Mouse (Mus musculus) embryonic facial prominence, embryonic 15.5 days (tissue): ENCODE data around the gene Acadl. TPM values are rescaled to one million over a fixed set of nuclear protein-coding genes. Genes with fewer than 3 reads are reported as not detected.

ENCODE experiments used
- ATAC-seq: fragments of 200-750 bp; cut with Nextera tagmentation; 2 replicates; pipeline ENCODE4 v1.8.0; 2017; ENCODE audit warnings: low read depth, moderate TSS enrichment; ENCODE audit not compliant: insufficient number of reproducible peaks, low FRiP score, low TSS enrichment
- H3K27ac ChIP-seq: fragments of 300-500 bp; sonication (generic); replicated peaks from 2 replicates; pipeline ENCODE4 v1.5.1; 2015; ENCODE audit warnings: mild to moderate bottlenecking, inconsistent platforms
- H3K27me3 ChIP-seq: fragments of 300-500 bp; sonication (generic); 2 replicates; pipeline ENCODE4 v1.6.1; 2015; ENCODE audit warnings: inconsistent platforms
- H3K36me3 ChIP-seq: fragments of 300-500 bp; sonication (generic); 2 replicates; pipeline ENCODE4 v1.6.1; 2015; ENCODE audit warnings: mild to moderate bottlenecking, inconsistent platforms
- H3K4me1 ChIP-seq: fragments of 300-500 bp; sonication (generic); 2 replicates; pipeline ENCODE4 v1.6.1; 2015; ENCODE audit warnings: inconsistent platforms
- H3K4me2 ChIP-seq: fragments of 300-500 bp; sonication (generic); replicated peaks from 2 replicates; pipeline ENCODE4 v1.6.1; 2015; ENCODE audit warnings: mild to moderate bottlenecking, inconsistent platforms
- H3K4me3 ChIP-seq: fragments of 300-500 bp; sonication (generic); replicated peaks from 2 replicates; pipeline ENCODE4 v1.5.1; 2015; ENCODE audit warnings: mild to moderate bottlenecking, inconsistent platforms
- H3K9ac ChIP-seq: fragments of 300-500 bp; sonication (generic); 2 replicates; pipeline ENCODE4 v1.6.1; 2015; ENCODE audit warnings: inconsistent platforms
- H3K9me3 ChIP-seq: fragments of 300-500 bp; sonication (generic); replicated peaks from 2 replicates; pipeline ENCODE4 v1.6.1; 2016; ENCODE audit warnings: inconsistent platforms
- WGBS: fragments of 180-500 bp; shearing (Covaris S2); methylation state at CpG from one replicate; pipeline ENCODE4 v1.1.7; 2015; 5-methylcytosine and 5-hydroxymethylcytosine counted together
- polyA plus RNA-seq: library from polyadenylated mRNA; unstranded; fragments of >200 nt; fragmentation: Nextera tagmentation; extraction: Ambion mirVana; gene quantifications from 2 replicates; pipeline ENCODE4 v1.2.1, GENCODE M21; 2015

Acadl gene
- polyA plus RNA-seq, 1 experiment from 2014 or later = 87.8 TPM

GRCm38 (mm10) chr1:66839135-66839534, 23.9 kb downstream of the Acadl start:
- H3K4me2 ChIP-seq = no peak overlapping the region
- no peak for ATAC-seq
- WGBS = 79% methylated on average over 1 of the region's 1 CpGs

GRCm38 (mm10) chr1:66838184-66839042, 24.7 kb downstream of the Acadl start:
- no peak overlapping the region for H3K9ac ChIP-seq
- no peaks in the 10 kb centered on the region for H3K27me3 ChIP-seq
- H3K27ac ChIP-seq = no peak overlapping the region
- H3K36me3 ChIP-seq = peaks cover 17% of the 10 kb centered on the region; the same call in 1 of the 2 replicates
- H3K4me2 ChIP-seq = peak overlapping the region; percentile 19; the same call in 1 of the 2 replicates
- ATAC-seq = no peak
- no peaks in the 10 kb centered on the region for H3K4me1 ChIP-seq
- peak overlapping the region; percentile 21; the same call in 1 of the 2 replicates for H3K4me3 ChIP-seq
- H3K9me3 ChIP-seq = no peaks in the 10 kb centered on the region
- WGBS = 48% methylated on average over 16 of the region's 16 CpGs

More at GRCm38 (mm10) chr1:66839135-66839534, 23.9 kb downstream of the Acadl start:
- Histone ChIP-seq H3K27me3 (no peaks in the 10 kb centered on the region), H3K9ac (no peak overlapping the region), H3K4me3 (no peak overlapping the region), H3K9me3 (no peaks in the 10 kb centered on the region), H3K36me3 (peaks cover 17% of the 10 kb centered on the region; the same call in 1 of the 2 replicates), H3K4me1 (no peaks in the 10 kb centered on the region), H3K27ac (no peak overlapping the region)

GRCm38 (mm10) chr1:66837207-66837606, 25.9 kb downstream of the Acadl start:
- H3K27ac ChIP-seq = no peak overlapping the region

GRCm38 (mm10) chr1:66832636-66833165, 30.4 kb downstream of the Acadl start:
- Histone ChIP-seq H3K4me3 (no peak overlapping the region), H3K4me1 (no peaks in the 10 kb centered on the region), H3K9ac (no peak overlapping the region), H3K27ac (no peak overlapping the region), H3K36me3 (0 out of 2 replicates have a peak, but pooled peaks cover 4% of the 10 kb centered on the region), H3K9me3 (no peaks in the 10 kb centered on the region), H3K4me2 (no peak overlapping the region), H3K27me3 (no peaks in the 10 kb centered on the region)
- 90% methylated on average over 7 of the region's 7 CpGs for WGBS
- no peak for ATAC-seq

More at GRCm38 (mm10) chr1:66837207-66837606, 25.9 kb downstream of the Acadl start:
- WGBS = 58% methylated on average over 3 of the region's 3 CpGs
- no peak overlapping the region for H3K4me3 ChIP-seq
- H3K4me1 ChIP-seq = no peaks in the 10 kb centered on the region
- H3K9ac ChIP-seq = no peak overlapping the region
- no peaks in the 10 kb centered on the region for H3K9me3 ChIP-seq
- no peak for ATAC-seq
- no peak overlapping the region for H3K4me2 ChIP-seq
- H3K27me3 ChIP-seq = no peaks in the 10 kb centered on the region
- peaks cover 9% of the 10 kb centered on the region; the same call in 1 of the 2 replicates for H3K36me3 ChIP-seq

- no peak overlapping the region for H3K4me3 ChIP-seq
- H3K27me3 ChIP-seq = no peaks in the 10 kb centered on the region
- no peaks in the 10 kb centered on the region for H3K9me3 ChIP-seq
- ATAC-seq = no peak
- 76% methylated on average over 9 of the region's 9 CpGs for WGBS
- H3K4me2 ChIP-seq = no peak overlapping the region
- no peaks in the 10 kb centered on the region for H3K4me1 ChIP-seq
- H3K36me3 ChIP-seq = 0 out of 2 replicates have a peak, but pooled peaks cover 4% of the 10 kb centered on the region
- H3K27ac ChIP-seq = no peak overlapping the region
- H3K9ac ChIP-seq = no peak overlapping the region
Observed at GRCm38 (mm10) chr1:66831824-66832600, 31.1 kb downstream of the Acadl start.

- no peak for ATAC-seq
- WGBS = 74% methylated on average over 9 of the region's 9 CpGs
- no peak overlapping the region for H3K27ac ChIP-seq
Observed at GRCm38 (mm10) chr1:66829400-66830080, 33.5 kb downstream of the Acadl start.

GRCm38 (mm10) chr1:66821966-66822365, 41.1 kb downstream of the Acadl start:
- Histone ChIP-seq H3K4me1 (peaks cover 9% of the 10 kb centered on the region), H3K9ac (no peak overlapping the region), H3K36me3 (no peaks in the 10 kb centered on the region), H3K27me3 (no peaks in the 10 kb centered on the region), H3K27ac (no peak overlapping the region), H3K4me3 (no peak overlapping the region), H3K4me2 (no peak overlapping the region), H3K9me3 (no peaks in the 10 kb centered on the region)
- ATAC-seq = no peak
- 76% methylated on average over 9 of the region's 9 CpGs for WGBS

More at GRCm38 (mm10) chr1:66829400-66830080, 33.5 kb downstream of the Acadl start:
- no peak overlapping the region for H3K9ac ChIP-seq
- no peaks in the 10 kb centered on the region for H3K9me3 ChIP-seq
- no peaks in the 10 kb centered on the region for H3K36me3 ChIP-seq
- H3K4me1 ChIP-seq = no peaks in the 10 kb centered on the region
- H3K4me3 ChIP-seq = no peak overlapping the region
- no peaks in the 10 kb centered on the region for H3K27me3 ChIP-seq
- no peak overlapping the region for H3K4me2 ChIP-seq

- Histone ChIP-seq H3K9ac (no peak overlapping the region), H3K4me3 (no peak overlapping the region), H3K27ac (no peak overlapping the region), H3K4me2 (no peak overlapping the region), H3K9me3 (no peaks in the 10 kb centered on the region), H3K4me1 (peaks cover 10% of the 10 kb centered on the region), H3K27me3 (no peaks in the 10 kb centered on the region), H3K36me3 (no peaks in the 10 kb centered on the region)
- WGBS = 23% methylated on average over 7 of the region's 7 CpGs
- ATAC-seq = no peak
Observed at GRCm38 (mm10) chr1:66820241-66820640, 42.8 kb downstream of the Acadl start.

GRCm38 (mm10) chr1:66817865-66818315, 45.2 kb downstream of the Acadl start:
- peak; percentile 11; the same call in 1 of the 2 replicates for ATAC-seq
- no peaks in the 10 kb centered on the region for H3K9me3 ChIP-seq
- H3K4me1 ChIP-seq = peaks cover 16% of the 10 kb centered on the region
- H3K27me3 ChIP-seq = no peaks in the 10 kb centered on the region
- H3K4me3 ChIP-seq = peak overlapping the region; percentile 86
- H3K9ac ChIP-seq = peak overlapping the region; percentile 60
- no peaks in the 10 kb centered on the region for H3K36me3 ChIP-seq
- H3K27ac ChIP-seq = peak overlapping the region; percentile 98
- H3K4me2 ChIP-seq = peak overlapping the region; percentile 82
- WGBS = under 1% methylated on average over 20 of the region's 20 CpGs

- H3K9ac ChIP-seq = peak within 1 kb of the TSS; percentile 81
- ATAC-seq = peak; percentile 92
- no peaks in the 10 kb centered on the region for H3K9me3 ChIP-seq
- H3K27me3 ChIP-seq = no peaks in the 10 kb centered on the region
- peak within 1 kb of the TSS; percentile 82 for H3K4me2 ChIP-seq
- no peaks in the 10 kb centered on the region for H3K36me3 ChIP-seq
- H3K4me1 ChIP-seq = peaks cover 16% of the 10 kb centered on the region
- WGBS = under 1% methylated on average over 54 of the region's 56 CpGs
- H3K4me3 ChIP-seq = peak within 1 kb of the TSS; percentile 86
- H3K27ac ChIP-seq = peak within 1 kb of the TSS; percentile 98
Observed at GRCm38 (mm10) chr1:66817453-66817839, 45.6 kb downstream of the Acadl start, which contains the start of gene Kansl1l. Kansl1l (minus strand) TSS chr1:66817562.
